Mouse (Mus musculus) lung, postnatal 0 days (tissue): ENCODE measurements at regions not wholly inside any gene's neighbourhood (a gene's known extent, or its start where the extent isn't known, plus 50 kb on each side); places are given as distances from the start of the nearest gene placed in this dataset.

ENCODE experiments used
- CTCF ChIP-seq: IDR thresholded peaks from 2 replicates; pipeline ENCODE4 v1.5.1; 2016; ENCODE audit warnings: antibody characterized with exemption, mild to moderate bottlenecking
- EP300 ChIP-seq: IDR thresholded peaks from 2 replicates; pipeline ENCODE4 v1.6.1; 2016; ENCODE audit warnings: antibody characterized with exemption, mild to moderate bottlenecking, control low read depth

- TF ChIP-seq CTCF (no peak), EP300 (no peak)
These were observed 226.8 kb upstream of the Kdm8 start for GRCm38 (mm10) chr7:125217630-125218029.
